Mouse (Mus musculus) bone marrow macrophage, adult 2 months (primary cell): ENCODE measurements at regions not wholly inside any gene's neighbourhood (a gene's known extent, or its start where the extent isn't known, plus 50 kb on each side); places are given as distances from the start of the nearest gene placed in this dataset.

Experiments used
- CTCF ChIP-seq: IDR thresholded peaks from 2 replicates; pipeline ENCODE4 v1.5.1; 2012; ENCODE audit warnings: low read depth, mild to moderate bottlenecking, low read length, moderate library complexity
- POLR2A ChIP-seq: IDR thresholded peaks from 2 replicates; pipeline ENCODE4 v1.6.1; 2012; ENCODE audit warnings: mild to moderate bottlenecking, low read depth, low read length, borderline replicate concordance

- TF ChIP-seq CTCF (no peak), POLR2A (no peak)
Measured at GRCm38 (mm10) chr16:93431316-93431715, 172.5 kb downstream of the Setd4 start.
